Mouse (Mus musculus) heart, embryonic 12.5 days (tissue): ENCODE data around the gene H1fx. TPM values are rescaled to one million over a fixed set of nuclear protein-coding genes. Genes with fewer than 3 reads are reported as not detected.
"Not testable (repeated sequence)": the region's sequence is repeated elsewhere in the genome, so short reads cannot be mapped to it uniquely, and the experiment has no call there.

Source experiments
- ATAC-seq: fragments of 200-750 bp; cut with Nextera tagmentation; 2 replicates; pipeline ENCODE4 v1.8.0; 2017; ENCODE audit warnings: moderate TSS enrichment, moderate library complexity; ENCODE audit not compliant: insufficient number of reproducible peaks, low FRiP score
- H3K27ac ChIP-seq: fragments of 300-500 bp; sonication (generic); 2 replicates; pipeline ENCODE4 v1.5.1; 2016; ENCODE audit warnings: mild to moderate bottlenecking, moderate library complexity; ENCODE audit not compliant: poor library complexity, severe bottlenecking
- H3K27me3 ChIP-seq: fragments of 300-500 bp; sonication (generic); replicated peaks from 2 replicates; pipeline ENCODE4 v1.6.1; 2016; ENCODE audit warnings: mild to moderate bottlenecking, moderate library complexity
- H3K36me3 ChIP-seq: fragments of 300-500 bp; sonication (generic); 2 replicates; pipeline ENCODE4 v1.6.1; 2016; ENCODE audit warnings: mild to moderate bottlenecking, moderate library complexity
- H3K4me1 ChIP-seq: fragments of 300-500 bp; sonication (generic); replicated peaks from 2 replicates; pipeline ENCODE4 v1.6.1; 2016; ENCODE audit warnings: mild to moderate bottlenecking
- H3K4me2 ChIP-seq: fragments of 300-500 bp; sonication (generic); 2 replicates; pipeline ENCODE4 v1.6.1; 2016; ENCODE audit warnings: mild to moderate bottlenecking, moderate library complexity
- H3K4me3 ChIP-seq: fragments of 300-500 bp; sonication (generic); 2 replicates; pipeline ENCODE4 v1.5.1; 2016; ENCODE audit warnings: mild to moderate bottlenecking
- H3K9ac ChIP-seq: fragments of 300-500 bp; sonication (generic); 2 replicates; pipeline ENCODE4 v1.6.1; 2016; ENCODE audit warnings: mild to moderate bottlenecking, moderate library complexity
- H3K9me3 ChIP-seq: fragments of 300-500 bp; sonication (generic); replicated peaks from 2 replicates; pipeline ENCODE4 v1.6.1; 2016; ENCODE audit warnings: mild to moderate bottlenecking, moderate library complexity
- WGBS: fragments of 180-500 bp; shearing (Covaris S2); methylation state at CpG from one replicate; pipeline ENCODE4 v1.1.7; 2016; 5-methylcytosine and 5-hydroxymethylcytosine counted together
- polyA plus RNA-seq: library from polyadenylated mRNA; unstranded; fragments of >200 nt; fragmentation: Nextera tagmentation; extraction: Ambion mirVana; gene quantifications from 2 replicates; pipeline ENCODE4 v1.2.1, GENCODE M21; 2016

The H1fx gene
- polyA plus RNA-seq, 1 experiment from 2014 or later = 34.0 TPM

DNA sequence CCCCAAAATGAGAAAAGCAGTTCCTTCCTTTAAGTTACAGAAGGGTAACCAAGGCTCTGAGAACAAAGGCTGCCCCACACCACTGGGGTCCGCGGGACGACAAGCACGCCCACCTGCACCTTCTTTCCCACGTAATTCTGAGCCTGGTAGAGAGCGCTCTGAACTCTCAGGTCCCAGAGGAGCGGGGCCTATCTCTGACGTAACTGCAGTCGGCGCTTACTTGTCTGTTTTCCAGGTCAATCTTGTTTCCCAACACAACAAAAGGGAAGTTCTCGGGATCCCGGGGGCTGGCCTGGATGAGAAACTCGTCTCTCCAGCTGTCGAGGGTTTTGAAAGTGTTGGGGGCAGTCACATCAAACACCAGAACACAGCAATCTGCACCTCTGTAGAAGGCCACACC lies 23.3 kb upstream of the H1fx start:
- not testable (repeated sequence) for ATAC-seq, H3K9me3 ChIP-seq, H3K9ac ChIP-seq, H3K4me2 ChIP-seq, H3K27me3 ChIP-seq, H3K4me3 ChIP-seq, H3K4me1 ChIP-seq, H3K27ac ChIP-seq
- WGBS = 87% methylated on average over 14 of the region's 14 CpGs
- H3K36me3 ChIP-seq = peaks cover 84% of the 10 kb centered on the region

DNA sequence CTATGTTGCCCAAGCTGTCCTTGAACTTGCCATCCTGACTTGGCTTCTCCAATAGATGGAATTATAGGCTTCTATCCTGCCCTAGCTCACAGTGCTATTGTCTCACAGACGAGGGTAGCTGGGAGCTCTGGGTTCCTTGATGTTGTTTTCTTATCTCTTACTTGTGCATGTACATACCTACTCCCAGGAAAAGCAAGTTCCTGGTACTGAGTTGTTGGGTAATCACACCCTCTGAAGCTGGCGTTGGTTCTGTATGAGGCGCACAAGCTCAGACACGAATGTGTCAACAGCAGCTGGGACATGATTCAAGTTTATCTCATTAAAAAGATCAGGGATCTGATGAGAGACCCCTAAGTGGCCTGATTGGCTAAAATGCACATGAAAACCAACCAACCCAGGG lies 22.0 kb upstream of the H1fx start:
- Histone ChIP-seq H3K4me3 (no peak overlapping the region), H3K36me3 (peaks cover 84% of the 10 kb centered on the region), H3K4me1 (no peaks in the 10 kb centered on the region), H3K4me2 (no peak overlapping the region), H3K27me3 (no peaks in the 10 kb centered on the region), H3K9ac (no peak overlapping the region), H3K9me3 (no peaks in the 10 kb centered on the region), H3K27ac (no peak overlapping the region)
- WGBS = 75% methylated on average over 4 of the region's 4 CpGs
- no peak for ATAC-seq

DNA sequence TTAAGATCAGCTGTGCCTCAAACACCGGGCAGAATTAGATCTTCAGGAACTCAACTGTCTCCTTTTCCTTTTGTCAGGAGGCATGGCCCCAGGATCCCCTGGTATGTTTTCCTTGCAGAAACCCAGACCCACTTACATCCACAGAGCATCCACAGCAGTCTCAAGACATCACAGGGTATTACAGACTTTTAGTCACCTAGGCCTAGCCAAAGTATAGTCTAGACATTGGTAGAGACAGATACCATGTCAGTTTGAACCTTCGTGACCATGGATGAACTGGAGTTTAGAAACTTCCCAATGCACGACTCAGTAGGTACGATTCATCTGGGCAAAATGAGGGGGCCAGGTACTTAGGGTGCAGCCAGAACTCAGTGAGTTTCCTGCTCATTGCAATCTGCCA lies 16.9 kb upstream of the H1fx start:
- H3K4me1 ChIP-seq = peaks cover 32% of the 10 kb centered on the region
- no peaks in the 10 kb centered on the region for H3K27me3 ChIP-seq
- peaks cover 47% of the 10 kb centered on the region for H3K36me3 ChIP-seq
- 82% methylated on average over 4 of the region's 4 CpGs for WGBS
- H3K9me3 ChIP-seq = no peaks in the 10 kb centered on the region
- no peak overlapping the region for H3K4me2 ChIP-seq
- H3K9ac ChIP-seq = no peak overlapping the region
- no peak overlapping the region for H3K4me3 ChIP-seq
- no peak overlapping the region for H3K27ac ChIP-seq
- no peak for ATAC-seq

DNA sequence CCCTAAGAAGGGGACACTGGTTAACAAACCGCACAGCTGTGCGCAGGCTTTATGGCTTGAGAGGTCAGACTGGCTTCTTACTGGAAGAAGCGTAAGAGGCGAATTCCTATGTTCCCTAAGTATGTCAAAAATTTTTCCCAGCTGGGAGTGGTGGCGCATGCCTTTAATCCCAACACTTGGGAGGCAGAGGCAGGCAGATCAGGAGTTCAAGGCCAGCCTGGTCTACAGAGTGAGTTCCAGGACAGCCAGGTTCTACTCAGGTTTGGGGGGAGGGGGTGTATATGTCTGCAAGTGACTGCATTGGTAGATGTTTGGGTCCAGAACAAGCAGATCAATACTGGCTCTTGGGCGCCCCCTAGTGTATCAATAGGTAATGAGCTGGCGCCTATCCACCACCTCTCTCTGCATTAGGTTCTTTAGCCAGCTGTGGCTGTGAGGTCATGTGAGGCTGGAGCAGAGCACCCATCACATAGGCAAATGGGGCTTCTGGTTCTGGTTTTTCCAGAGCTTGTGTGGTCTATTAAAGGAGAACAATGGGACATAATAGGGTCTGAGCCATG lies 16.3 kb upstream of the H1fx start:
- no peak overlapping the region for H3K27ac ChIP-seq
- 63% methylated on average over 7 of the region's 7 CpGs for WGBS
- H3K27me3 ChIP-seq = no peaks in the 10 kb centered on the region
- ATAC-seq = no peak
- peaks cover 41% of the 10 kb centered on the region for H3K36me3 ChIP-seq
- no peak overlapping the region for H3K9ac ChIP-seq
- peaks cover 35% of the 10 kb centered on the region for H3K4me1 ChIP-seq
- H3K9me3 ChIP-seq = no peaks in the 10 kb centered on the region
- no peak overlapping the region for H3K4me3 ChIP-seq
- H3K4me2 ChIP-seq = no peak overlapping the region

DNA sequence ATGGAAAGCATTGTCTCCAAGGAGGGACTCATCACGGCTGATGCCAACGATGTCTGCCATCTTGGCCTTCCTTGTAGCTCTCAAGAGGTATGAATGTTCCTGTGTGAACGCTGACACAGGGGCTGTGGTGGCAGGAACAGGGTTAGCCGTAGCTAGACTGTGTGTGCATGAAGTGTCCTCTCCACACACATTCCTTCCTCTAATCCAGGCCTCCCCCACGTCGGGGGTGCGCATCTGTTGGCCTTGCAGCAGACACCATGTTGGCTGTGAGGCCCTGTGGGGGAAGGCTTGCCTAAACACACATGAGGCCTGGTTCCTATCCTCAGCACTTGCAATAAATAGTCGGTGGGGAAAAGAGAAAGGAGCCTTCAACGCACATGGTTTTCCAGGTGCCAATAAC lies 15.2 kb upstream of the H1fx start:
- Histone ChIP-seq H3K4me2 (no peak overlapping the region), H3K4me1 (peaks cover 41% of the 10 kb centered on the region), H3K9me3 (no peaks in the 10 kb centered on the region), H3K27ac (no peak overlapping the region), H3K27me3 (no peaks in the 10 kb centered on the region), H3K36me3 (peaks cover 30% of the 10 kb centered on the region), H3K9ac (no peak overlapping the region), H3K4me3 (no peak overlapping the region)
- WGBS = 70% methylated on average over 9 of the region's 9 CpGs
- ATAC-seq = no peak

DNA sequence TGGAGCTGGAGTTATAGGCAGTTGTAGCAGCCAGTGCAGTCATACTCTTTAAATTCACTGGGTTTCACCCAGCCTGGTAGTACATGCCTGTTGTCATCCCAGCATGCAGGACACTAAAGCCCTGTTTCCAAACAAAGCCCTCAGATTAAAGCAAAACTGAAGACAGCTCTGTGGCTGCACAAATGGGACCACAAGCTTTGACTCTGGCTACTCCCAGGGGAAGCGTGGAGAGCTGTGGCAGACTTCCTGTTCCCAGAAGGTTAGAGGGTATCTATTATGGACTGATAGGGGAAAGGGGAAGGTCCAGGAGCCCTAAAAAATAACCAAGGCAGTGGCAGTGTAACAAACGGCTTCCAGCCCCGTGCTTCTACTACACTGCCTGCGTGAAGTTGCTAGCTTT lies 14.1 kb upstream of the H1fx start:
- Histone ChIP-seq H3K27me3 (no peaks in the 10 kb centered on the region), H3K9me3 (no peaks in the 10 kb centered on the region), H3K27ac (no peak overlapping the region), H3K9ac (no peak overlapping the region), H3K4me1 (peaks cover 41% of the 10 kb centered on the region), H3K4me2 (no peak overlapping the region), H3K4me3 (no peak overlapping the region), H3K36me3 (peaks cover 19% of the 10 kb centered on the region)
- WGBS = 51% methylated on average over 4 of the region's 4 CpGs
- ATAC-seq = no peak

DNA sequence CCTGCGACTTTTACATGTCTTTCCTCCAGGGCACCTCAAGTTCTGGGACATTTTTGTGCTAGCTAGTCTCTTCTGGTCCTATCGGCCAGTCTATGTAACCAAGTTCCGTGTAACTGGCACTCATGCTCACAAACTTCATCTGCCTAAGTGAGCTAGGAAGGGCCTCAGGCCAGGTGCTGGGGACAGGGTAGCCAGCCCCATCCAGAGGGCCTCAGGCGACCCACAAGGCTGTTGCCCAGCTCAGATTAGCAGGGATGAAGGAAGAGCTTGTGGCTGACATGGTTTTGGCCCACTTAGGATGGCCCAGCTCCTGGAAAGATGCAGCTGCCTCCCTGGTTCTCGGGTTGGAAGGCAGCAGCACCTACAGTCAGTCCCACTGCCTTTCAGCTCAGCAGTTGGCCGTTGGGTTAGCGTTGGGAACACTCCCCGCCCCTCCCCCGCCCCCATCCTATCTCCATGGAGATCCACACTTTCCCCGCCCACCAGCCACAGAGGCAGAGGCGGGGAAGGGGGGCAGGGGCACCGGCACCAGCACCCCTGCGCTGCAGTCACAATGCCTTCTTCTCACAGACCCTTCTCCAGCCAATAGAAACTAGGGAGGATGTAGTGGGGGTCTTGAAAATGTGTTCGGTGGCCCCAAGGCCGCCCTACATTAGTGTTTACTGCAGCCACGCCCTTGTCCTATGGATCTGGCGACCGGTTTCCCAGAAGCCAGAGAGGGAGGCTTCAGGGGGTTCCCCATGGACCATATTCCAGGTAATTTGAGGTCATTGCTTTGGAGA lies 12.5 kb upstream of the H1fx start:
- Histone ChIP-seq H3K4me3 (peak overlapping the region; percentile 35), H3K27me3 (no peaks in the 10 kb centered on the region), H3K4me1 (peaks cover 41% of the 10 kb centered on the region), H3K9me3 (no peaks in the 10 kb centered on the region), H3K36me3 (peaks cover 9% of the 10 kb centered on the region), H3K9ac (peak overlapping the region; percentile 31; the same call in 1 of the 2 replicates), H3K27ac (0 out of 2 replicates have a peak overlapping the region, but pooled peaks have one; percentile 26), H3K4me2 (peak overlapping the region; percentile 67)
- ATAC-seq = peak; percentile 71
- WGBS = 7% methylated on average over 18 of the region's 18 CpGs

DNA sequence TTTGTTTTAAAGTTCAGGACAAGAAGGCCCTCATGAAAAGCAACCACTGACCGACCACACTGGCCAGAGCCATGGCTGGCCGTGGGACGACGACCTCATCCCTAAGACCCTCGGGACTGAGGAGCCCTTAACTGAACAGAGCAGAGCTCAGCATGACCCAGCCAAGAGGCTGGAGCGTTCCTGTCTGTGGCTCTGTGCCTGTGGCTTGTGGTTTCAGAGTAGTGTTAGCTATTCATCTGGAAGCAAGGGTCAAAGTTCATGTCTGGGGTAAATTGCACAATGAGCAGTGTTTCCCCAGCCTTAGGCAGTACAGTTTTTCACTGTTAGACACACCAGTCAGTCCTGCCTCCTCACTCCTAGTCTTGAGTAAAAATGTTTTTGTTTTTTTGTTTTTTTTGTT lies 11.3 kb upstream of the H1fx start:
- Histone ChIP-seq H3K27me3 (no peaks in the 10 kb centered on the region), H3K4me1 (peaks cover 41% of the 10 kb centered on the region), H3K27ac (no peak overlapping the region), H3K4me3 (no peak overlapping the region), H3K36me3 (peaks cover 4% of the 10 kb centered on the region; the same call in 1 of the 2 replicates), H3K9me3 (no peaks in the 10 kb centered on the region), H3K9ac (no peak overlapping the region), H3K4me2 (no peak overlapping the region)
- WGBS = 51% methylated on average over 6 of the region's 6 CpGs
- ATAC-seq = no peak

DNA sequence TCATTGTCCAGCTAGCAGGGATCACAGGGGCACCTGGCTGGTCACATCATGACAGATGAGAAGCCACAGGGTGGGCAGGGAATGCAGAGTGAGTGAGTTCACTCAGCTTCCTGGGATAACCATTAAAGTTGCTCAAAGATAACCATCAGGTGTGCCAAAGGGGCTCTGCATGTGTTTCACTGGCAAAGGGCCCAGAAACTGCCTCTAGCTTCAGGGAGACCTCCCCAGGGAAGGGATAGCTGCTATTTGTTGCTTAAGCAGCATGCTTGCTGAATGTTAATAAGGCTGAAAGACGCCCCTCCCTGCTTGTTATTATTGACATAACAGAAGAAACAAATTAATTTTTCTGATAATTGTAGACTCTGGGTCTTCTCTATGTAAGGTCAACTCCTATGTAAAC lies 10.4 kb upstream of the H1fx start:
- H3K27me3 ChIP-seq = no peaks in the 10 kb centered on the region
- 93% methylated on average over 1 of the region's 1 CpGs for WGBS
- peaks cover 37% of the 10 kb centered on the region for H3K4me1 ChIP-seq
- no peak overlapping the region for H3K27ac ChIP-seq
- H3K9me3 ChIP-seq = no peaks in the 10 kb centered on the region
- H3K4me3 ChIP-seq = no peak overlapping the region
- H3K9ac ChIP-seq = no peak overlapping the region
- H3K4me2 ChIP-seq = no peak overlapping the region
- peaks cover 4% of the 10 kb centered on the region; the same call in 1 of the 2 replicates for H3K36me3 ChIP-seq
- no peak for ATAC-seq

DNA sequence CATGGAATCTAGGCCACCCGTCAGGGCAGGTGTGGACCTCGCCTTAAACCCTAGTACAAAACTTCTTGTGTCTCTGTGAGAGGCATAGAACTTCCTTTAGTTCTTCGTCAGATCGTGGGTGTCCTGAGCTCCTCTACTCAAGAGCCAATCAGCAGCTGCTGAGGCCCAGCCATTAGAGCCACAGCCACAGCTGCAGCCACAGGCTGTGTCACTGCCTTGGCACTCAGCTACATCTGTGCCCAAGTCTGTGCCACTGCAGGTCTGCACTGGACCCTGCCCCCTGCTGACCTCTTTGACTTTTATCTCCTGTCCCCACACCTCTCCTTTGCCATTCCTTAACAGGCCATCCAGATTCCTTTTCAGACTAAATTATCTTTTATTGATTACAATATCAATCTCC lies 9.8 kb upstream of the H1fx start:
- Histone ChIP-seq H3K9ac (no peak overlapping the region), H3K4me1 (peaks cover 32% of the 10 kb centered on the region), H3K27me3 (no peaks in the 10 kb centered on the region), H3K36me3 (peaks cover 4% of the 10 kb centered on the region; the same call in 1 of the 2 replicates), H3K4me2 (no peak overlapping the region), H3K9me3 (no peaks in the 10 kb centered on the region), H3K27ac (no peak overlapping the region), H3K4me3 (no peak overlapping the region)
- no peak for ATAC-seq
- WGBS = 74% methylated on average over 4 of the region's 4 CpGs

DNA sequence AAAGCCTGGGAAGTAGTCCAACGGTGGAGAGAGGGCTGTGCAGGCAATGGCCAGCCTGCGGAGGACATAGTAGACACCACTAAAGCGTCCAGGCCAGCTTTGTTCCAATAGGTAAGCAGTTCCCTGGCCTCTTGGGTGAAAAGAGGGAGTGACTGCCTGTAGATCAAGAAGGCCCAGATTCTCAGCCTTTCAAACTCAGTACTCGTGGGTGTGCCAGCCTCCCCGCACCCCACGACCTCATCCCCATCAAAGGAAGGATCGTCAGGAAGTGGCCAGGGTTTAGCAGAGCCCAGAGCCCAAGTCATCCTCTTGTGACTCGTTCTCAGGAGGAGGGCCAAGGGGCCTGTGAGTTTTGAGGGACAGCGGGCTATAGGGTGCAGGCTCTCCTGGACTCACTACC lies 1.1 kb upstream of the H1fx start:
- H3K4me3 ChIP-seq = peak overlapping the region; percentile 98; the same call in 1 of the 2 replicates
- H3K36me3 ChIP-seq = peaks cover 19% of the 10 kb centered on the region
- H3K9ac ChIP-seq = peak overlapping the region; percentile 96; the same call in 1 of the 2 replicates
- WGBS = 70% methylated on average over 9 of the region's 9 CpGs
- H3K27me3 ChIP-seq = no peaks in the 10 kb centered on the region
- H3K27ac ChIP-seq = no peak overlapping the region
- no peaks in the 10 kb centered on the region for H3K9me3 ChIP-seq
- peak overlapping the region; percentile 96 for H3K4me2 ChIP-seq
- ATAC-seq = no peak
- H3K4me1 ChIP-seq = peaks cover 14% of the 10 kb centered on the region
